Mouse (Mus musculus) ES-E14 (cell line): ENCODE data around the gene Zfp763. TPM values are rescaled to one million over a fixed set of nuclear protein-coding genes. Genes with fewer than 3 reads are reported as not detected.

ENCODE experiments used
- DNase-seq: peaks from one replicate; pipeline ENCODE4 v3.0.0-alpha.2; 2013; ENCODE audit warnings: low read depth, low spot score
- H3K27ac ChIP-seq: 2 replicates; pipeline ENCODE4 v1.5.1; 2012; ENCODE audit warnings: low read depth, mild to moderate bottlenecking, low read length, moderate library complexity, mixed read lengths; ENCODE audit not compliant: poor library complexity, insufficient read depth, severe bottlenecking
- H3K36me3 ChIP-seq: 2 replicates; pipeline ENCODE4 v1.6.1; 2012; ENCODE audit warnings: mild to moderate bottlenecking, low read length, moderate library complexity, mixed read lengths; ENCODE audit not compliant: control insufficient read depth, poor library complexity, insufficient read depth, severe bottlenecking
- H3K4me1 ChIP-seq, 2 experiments: fragments of 150-350 bp in 1 of 2; sonication (generic) in 1 of 2; 2 replicates each; pipeline ENCODE4 v1.6.1; 2012; ENCODE audit warnings: low read length in 2 of 2, mild to moderate bottlenecking in 1 of 2, mixed read lengths in 1 of 2; ENCODE audit not compliant: control insufficient read depth in 2 of 2, insufficient read depth in 2 of 2, poor library complexity in 1 of 2
- H3K4me3 ChIP-seq, 2 experiments: fragments of 150-350 bp in 1 of 2; sonication (generic) in 1 of 2; 2 replicates each; pipeline ENCODE4 v1.5.1; 2012; ENCODE audit warnings: low read length in 2 of 2, low read depth in 1 of 2, mild to moderate bottlenecking in 1 of 2, mixed read lengths in 1 of 2; ENCODE audit not compliant: insufficient read depth in 1 of 2, poor library complexity in 1 of 2, severe bottlenecking in 1 of 2
- H3K9ac ChIP-seq: 2 replicates; pipeline ENCODE4 v1.6.1; 2012; ENCODE audit warnings: low read depth, mild to moderate bottlenecking, low read length, mixed read lengths; ENCODE audit not compliant: poor library complexity, insufficient read depth, severe bottlenecking
- H3K9me3 ChIP-seq: fragments of 150-350 bp; sonication (generic); 2 replicates; pipeline ENCODE4 v1.6.1; 2012; ENCODE audit warnings: low read depth, mild to moderate bottlenecking, low read length; ENCODE audit not compliant: control insufficient read depth, insufficient read depth
- CHD2 ChIP-seq: IDR thresholded peaks from 2 replicates; pipeline ENCODE4 v1.6.1; 2014; ENCODE audit warnings: mild to moderate bottlenecking, low read depth, low read length, inconsistent platforms
- HCFC1 ChIP-seq: IDR thresholded peaks from 2 replicates; pipeline ENCODE4 v1.6.1; 2012; ENCODE audit warnings: low read length, inconsistent platforms, borderline replicate concordance; ENCODE audit not compliant: insufficient read depth
- MAFK ChIP-seq: IDR thresholded peaks from 2 replicates; pipeline ENCODE4 v1.6.1; 2014; ENCODE audit warnings: mild to moderate bottlenecking, low read depth, low read length, inconsistent platforms; ENCODE audit not compliant: insufficient read depth
- ZC3H11A ChIP-seq: IDR thresholded peaks from 2 replicates; pipeline ENCODE4 v1.6.1; 2012; ENCODE audit warnings: low read depth, mild to moderate bottlenecking, inconsistent platforms, low read length, borderline replicate concordance
- ZNF384 ChIP-seq: IDR thresholded peaks from 2 replicates; pipeline ENCODE4 v1.6.1; 2012; ENCODE audit warnings: low read depth, low read length, inconsistent platforms
- in situ Hi-C, 2 experiments: fragments of 600-800 bp; cut with MboI; formaldehyde crosslinking; loops; one replicate each; pipeline ENCODE4 v1.15.1; 2025; ENCODE audit warnings: low sequenced_read_pairs in 2 of 2, inconsistent platforms in 1 of 2; ENCODE audit not compliant: unreplicated experiment in 2 of 2
- total RNA-seq: library from RNA; depleted of rRNA; stranded (reverse); fragments of 300-350 nt; gene quantifications from 2 replicates; pipeline ENCODE4 v1.2.3, GENCODE M21; 2012; rRNA removed

The Zfp763 gene
- total RNA-seq, 1 experiment, result 4.9 TPM

- peak; percentile 76 for TF ChIP-seq HCFC1
- no peak for TF ChIP-seq MAFK
- TF ChIP-seq ZNF384, result no peak
- TF ChIP-seq ZC3H11A, result no peak
- TF ChIP-seq CHD2, result peak; percentile 89
- in situ Hi-C loops, result no loop called here
- Histone ChIP-seq H3K4me3 (peak within 1 kb of the TSS; percentile 88 to 98), H3K9ac (peak within 1 kb of the TSS; percentile 87), H3K27ac (peak within 1 kb of the TSS; percentile 27; the same call in 1 of the 2 replicates), H3K9me3 (no peaks in the 10 kb centered on the region), H3K4me1 (peaks cover 0 to 4% of the 10 kb centered on the region in 2 experiments; a peak in 1 of 4 replicates), H3K36me3 (no peaks in the 10 kb centered on the region)
- DNase-seq, result peak; percentile 77
Observed at GRCm38 (mm10) chr17:32992699-32993474, 40.3 kb downstream of the Zfp763 start, which contains the start of gene Zfp952. Gene Zfp952 (plus strand): TSS chr17:32993129.

GRCm38 (mm10) chr17:32991965-32992698 is 41.1 kb downstream of the Zfp763 start:
- Histone ChIP-seq H3K4me1 (peaks cover 0 to 4% of the 10 kb centered on the region in 2 experiments; a peak in 1 of 4 replicates), H3K4me3 (peak overlapping the region in 1 of 2 experiments; percentile 98; a peak in 2 of 4 replicates), H3K9me3 (no peaks in the 10 kb centered on the region), H3K36me3 (no peaks in the 10 kb centered on the region), H3K9ac (no peak overlapping the region), H3K27ac (no peak overlapping the region)
- in situ Hi-C loops, result no loop called here
- TF ChIP-seq CHD2, result no peak
- DNase-seq, result peak; percentile 22

- Histone ChIP-seq H3K27ac (no peak overlapping the region), H3K4me3 (peak overlapping the region in 1 of 2 experiments; percentile 68; a peak in 2 of 4 replicates), H3K36me3 (no peaks in the 10 kb centered on the region), H3K4me1 (no peaks in the 10 kb centered on the region), H3K9me3 (no peaks in the 10 kb centered on the region), H3K9ac (no peak overlapping the region)
- in situ Hi-C loops, result no loop called here
- TF ChIP-seq ZC3H11A (no peak), HCFC1 (no peak), CHD2 (no peak), MAFK (no peak), ZNF384 (no peak)
- no peak for DNase-seq
Observed at GRCm38 (mm10) chr17:32986301-32986700, 46.9 kb downstream of the Zfp763 start.

- Histone ChIP-seq H3K4me1 (no peaks in the 10 kb centered on the region), H3K9me3 (no peaks in the 10 kb centered on the region), H3K27ac (no peak overlapping the region), H3K4me3 (no peak overlapping the region), H3K9ac (no peak overlapping the region), H3K36me3 (peaks cover 8% of the 10 kb centered on the region)
- DNase-seq, result no peak
- TF ChIP-seq ZC3H11A, result no peak
- no peak for TF ChIP-seq HCFC1
- no peak for TF ChIP-seq MAFK
- no peak for TF ChIP-seq ZNF384
- TF ChIP-seq CHD2, result no peak
- in situ Hi-C loops, result no loop called here
Observed at GRCm38 (mm10) chr17:32981361-32981760, 51.8 kb downstream of the Zfp763 start.

Other genes starting within 250 kb of the Zfp763 start
- gene Zfp871, start 245.1 kb downstream of the Zfp763 start, total RNA-seq, result 21.6 and 21.9 TPM in 2 replicates
- gene Zfp811, start 223.5 kb downstream of the Zfp763 start, total RNA-seq, result 1.6 and 2.1 TPM in 2 replicates
- gene Zfp799, start 203.1 kb downstream of the Zfp763 start, total RNA-seq, result 9.3 and 12.9 TPM in 2 replicates
- gene Zfp870, start 141.8 kb downstream of the Zfp763 start, total RNA-seq, result 9.5 and 9.9 TPM in 2 replicates
- 0.32 and 0.58 TPM in 2 replicates for gene Cyp4f14, start 116.1 kb downstream of the Zfp763 start, total RNA-seq
- gene Cyp4f13, start 86.0 kb downstream of the Zfp763 start, total RNA-seq, result 15.2 and 28.9 TPM in 2 replicates
- 7.0 and 9.0 TPM in 2 replicates for gene Zfp472, start 67.6 kb downstream of the Zfp763 start, total RNA-seq
- 4.2 and 4.3 TPM in 2 replicates for gene Zfp952, start 40.3 kb downstream of the Zfp763 start, total RNA-seq
- not detected in 2 replicates for gene 4921501E09Rik, start 34.7 kb upstream of the Zfp763 start, total RNA-seq
- gene Zfp563, start 55.9 kb upstream of the Zfp763 start, total RNA-seq, result 3.1 and 4.0 TPM in 2 replicates
- gene Morc2b, start 106.3 kb upstream of the Zfp763 start, total RNA-seq, result 0.22 and 0.26 TPM in 2 replicates
- not detected in 2 replicates for gene Olfr55, start 135.0 kb upstream of the Zfp763 start, total RNA-seq
- not detected in 2 replicates for gene Olfr239, start 157.9 kb upstream of the Zfp763 start, total RNA-seq
- 0.18 and 0.21 TPM in 2 replicates for gene Olfr1564, start 188.3 kb upstream of the Zfp763 start, total RNA-seq
- 12.4 and 14.5 TPM in 2 replicates for gene Zfp955a, start 221.7 kb upstream of the Zfp763 start, total RNA-seq
- not detected in 2 replicates for gene Olfr63, start 231.3 kb upstream of the Zfp763 start, total RNA-seq